Mouse (Mus musculus) cerebellum, adult 2 months (tissue): Measurements from ENCODE around the gene Zfp629.

ENCODE experiments used
- CTCF ChIP-seq: fragments of 200-500 bp; IDR thresholded peaks from 2 replicates; pipeline ENCODE4 v1.5.1; 2011; ENCODE audit warnings: low read depth, mild to moderate bottlenecking, control low read depth, low read length, moderate library complexity, borderline replicate concordance; ENCODE audit not compliant: insufficient read depth
- POLR2A ChIP-seq: fragments of 200-500 bp; IDR thresholded peaks from 2 replicates; pipeline ENCODE4 v1.6.1; 2011; ENCODE audit warnings: low read length, control low read depth, borderline replicate concordance; ENCODE audit not compliant: insufficient read depth

GRCm38 (mm10) chr7:127628646-127629045 is 13.0 kb upstream of the Zfp629 start:
- TF ChIP-seq CTCF (no peak), POLR2A (no peak)
